In genomic region chr7:126746066-126746465, GRCm38 (mm10) we compare ENCODE assay signal across 13 mouse cellular contexts. TPM values are rescaled to one million over a fixed set of nuclear protein-coding genes. Genes with fewer than 3 reads are reported as not detected.
DNase-seq lines count a peak whose midpoint lies in the region; ATAC-seq and TF ChIP-seq lines count a peak whose summit lies in the region.
"Had no signal": no experiment of that assay in that cellular context is flagged by ENCODE, and none has a peak within 500 bp of the region (broad histone marks: within the 10 kb centered on the region; RNA-seq: fewer than 3 reads in every experiment).

No protein-coding gene starts in this region.

- peak overlapping the region; percentile 83 for H3K27ac ChIP-seq in intestine, embryonic 16.5 days (ENCODE audit: low read length)
- peak overlapping the region; percentile 99 for H3K27ac ChIP-seq in macrophage
- H3K27ac ChIP-seq in thymus, adult 2 months (ENCODE audit: control insufficient read depth, insufficient read depth, low read length): no peak overlapping the region
- H3K27ac ChIP-seq: hindbrain, postnatal 0 days; midbrain, embryonic 10.5 days; neural tube, embryonic 13.5 days had no signal

- WGBS in intestine, embryonic 16.5 days: 85% methylated on average over 12 of the region's 12 CpGs
- 5% methylated on average over 12 of the region's 12 CpGs for WGBS in macrophage (ENCODE audit: missing documents)
- 69% methylated on average over 12 of the region's 12 CpGs for WGBS in thymus, adult 2 months

- peak overlapping the region; percentile 44 for H3K9ac ChIP-seq in intestine, embryonic 16.5 days (ENCODE audit: low read depth, low read length)
- H3K9ac ChIP-seq: heart, embryonic 12.5 days; neural tube, embryonic 13.5 days had no signal

- ATAC-seq in intestine, embryonic 16.5 days: no peak
- ATAC-seq in erythroid progenitor cell, adult 5-6 weeks (replicated peaks; ENCODE audit: low FRiP score, poor library complexity, severe bottlenecking): no peak
- ATAC-seq: hindbrain, postnatal 0 days had no signal

- TF ChIP-seq CTCF in thymus, adult 2 months (IDR thresholded peaks at IDR 0.05; ENCODE audit: borderline replicate concordance, control insufficient read depth, extremely low read depth, insufficient read depth, low read length, poor library complexity): no peak

- peak; percentile 45 to 64 for DNase-seq in spleen, postnatal 36 days (ENCODE audit: low spot score in 2 of 2)
- no peak for DNase-seq in spleen, adult 12 weeks (ENCODE audit: low spot score)
- DNase-seq in ovary, postnatal 36 days (ENCODE audit: low spot score): no peak
- no peak for DNase-seq in thymus, adult 2 months
- DNase-seq: right cerebral cortex, postnatal 4 days had no signal

- H3K36me3 ChIP-seq in intestine, embryonic 16.5 days (ENCODE audit: control insufficient read depth, insufficient read depth, low read length): no peaks in the 10 kb centered on the region
- H3K36me3 ChIP-seq in macrophage (ENCODE audit: inconsistent target): no peaks in the 10 kb centered on the region
- no peaks in the 10 kb centered on the region for H3K36me3 ChIP-seq in thymus, adult 2 months (ENCODE audit: control insufficient read depth, insufficient read depth, low read length)
- H3K36me3 ChIP-seq: G1E; heart, embryonic 12.5 days; midbrain, embryonic 10.5 days; neural tube, embryonic 13.5 days had no signal

- H3K4me2 ChIP-seq in intestine, embryonic 16.5 days (ENCODE audit: low read depth, low read length): peak overlapping the region; percentile 27
- H3K4me2 ChIP-seq: heart, embryonic 12.5 days; neural tube, embryonic 13.5 days had no signal

- H3K4me1 ChIP-seq in intestine, embryonic 16.5 days (ENCODE audit: control insufficient read depth, insufficient read depth, low read length): peaks cover 6% of the 10 kb centered on the region; the same call in 1 of the 2 replicates
- peaks cover 5% of the 10 kb centered on the region; the same call in 1 of the 2 replicates for H3K4me1 ChIP-seq in thymus, adult 2 months (replicated peaks; ENCODE audit: control insufficient read depth, insufficient read depth, low read length)
- H3K4me1 ChIP-seq: heart, embryonic 12.5 days; neural tube, embryonic 13.5 days had no signal

- no peaks in the 10 kb centered on the region; the same call in 1 of the 2 replicates for H3K79me2 ChIP-seq in macrophage (ENCODE audit: inconsistent target)

- no peaks in the 10 kb centered on the region for H3K9me3 ChIP-seq in intestine, embryonic 16.5 days (ENCODE audit: control insufficient read depth, low read length)
- H3K9me3 ChIP-seq: G1E; heart, embryonic 12.5 days; midbrain, embryonic 10.5 days; neural tube, embryonic 13.5 days had no signal

- no peaks in the 10 kb centered on the region for H3K27me3 ChIP-seq in intestine, embryonic 16.5 days (replicated peaks; ENCODE audit: control insufficient read depth, insufficient read depth, low read length)
- H3K27me3 ChIP-seq in thymus, adult 2 months (ENCODE audit: control insufficient read depth, insufficient read depth, low read length): no peaks in the 10 kb centered on the region
- H3K27me3 ChIP-seq: heart, embryonic 12.5 days; neural tube, embryonic 13.5 days had no signal

- peak overlapping the region; percentile 31 for H3K4me3 ChIP-seq in intestine, embryonic 16.5 days (ENCODE audit: low read length)
- peak overlapping the region; percentile 36 for H3K4me3 ChIP-seq in macrophage (ENCODE audit: inconsistent target)
- no peak overlapping the region for H3K4me3 ChIP-seq in thymus, adult 2 months (ENCODE audit: control insufficient read depth, insufficient read depth, low read length)
- H3K4me3 ChIP-seq: heart, embryonic 12.5 days; midbrain, embryonic 10.5 days; neural tube, embryonic 13.5 days had no signal

- TF ChIP-seq POLR2A in thymus, adult 2 months (IDR thresholded peaks at IDR 0.05; ENCODE audit: control insufficient read depth, extremely low read depth, insufficient read depth, low read length, poor library complexity): no peak

RNA-seq across cellular contexts. Expression of gene Mapk3, which starts 13.3 kb away (rescaled TPM):
- 122 and 126 TPM in 2 replicates for polyA plus RNA-seq in intestine, embryonic 16.5 days (2015; fragmentation: Nextera tagmentation; extraction: Ambion mirVana)
- total RNA-seq in macrophage (2018; cell fraction: chromatin; rRNA removed): 10 to 100 TPM; 14.2 to 69.2 (median 35.5) TPM
- total RNA-seq in macrophage (2018; cell fraction: cytosol; rRNA removed): 100 to 1,000 TPM; 111 to 204 (median 139) TPM
- 100 to 1,000 TPM in 3 of 26 experiments, 10 to 100 TPM in 23; 34.8 to 107 (median 61.2) TPM for total RNA-seq in macrophage (2018; cell fraction: nucleus; rRNA removed)
- polyA plus RNA-seq in macrophage (2018): 129 to 232 TPM (median 188 TPM) in 3 replicates
- polyA plus RNA-seq in thymus, adult 2 months (2012; rRNA removed): 130 and 131 TPM in 2 replicates
- total RNA-seq in erythroid progenitor cell, adult 5-6 weeks (2015; ENCODE audit: low replicate concordance): 46.5 and 49.0 TPM in 2 replicates
- 18.6 and 19.3 TPM in 2 replicates for total RNA-seq in erythroid progenitor cell, adult 5-6 weeks (2017; ENCODE audit: low replicate concordance)

RNA-seq across cellular contexts. Expression of gene Gdpd3, which starts 20.1 kb away (rescaled TPM):
- polyA plus RNA-seq in intestine, embryonic 16.5 days (2015; fragmentation: Nextera tagmentation; extraction: Ambion mirVana): 1.4 and 2.1 TPM in 2 replicates
- total RNA-seq in macrophage (2018; cell fraction: chromatin; rRNA removed): 10 to 100 TPM in 18 of 26 experiments, 1 to 10 TPM in 8; 5.4 to 34.4 (median 12.1) TPM
- total RNA-seq in macrophage (2018; cell fraction: cytosol; rRNA removed): 1 to 10 TPM in 25 of 26 experiments, under 1 TPM in 1; 0.89 to 4.3 (median 2.2) TPM
- total RNA-seq in macrophage (2018; cell fraction: nucleus; rRNA removed): 10 to 100 TPM in 9 of 26 experiments, 1 to 10 TPM in 17; 2.0 to 29.7 (median 7.8) TPM
- polyA plus RNA-seq in macrophage (2018): 1.9 to 3.3 TPM (median 2.6 TPM) in 3 replicates
- polyA plus RNA-seq in thymus, adult 2 months (2012; rRNA removed): 15.7 and 106 TPM in 2 replicates
- 9.2 and 11.9 TPM in 2 replicates for total RNA-seq in erythroid progenitor cell, adult 5-6 weeks (2015; ENCODE audit: low replicate concordance)
- 8.1 TPM in 1 of 2 replicates, not detected in the other for total RNA-seq in erythroid progenitor cell, adult 5-6 weeks (2017; ENCODE audit: low replicate concordance)

RNA-seq across cellular contexts. Expression of gene Ypel3, which starts 30.7 kb away (rescaled TPM):
- polyA plus RNA-seq in intestine, embryonic 16.5 days (2015; fragmentation: Nextera tagmentation; extraction: Ambion mirVana): 59.5 and 61.5 TPM in 2 replicates
- total RNA-seq in macrophage (2018; cell fraction: chromatin; rRNA removed): 100 to 1,000 TPM in 8 of 26 experiments, 10 to 100 TPM in 18; 14.8 to 230 (median 79.5) TPM
- 100 to 1,000 TPM in 12 of 26 experiments, 10 to 100 TPM in 14; 32.4 to 175 (median 76.1) TPM for total RNA-seq in macrophage (2018; cell fraction: cytosol; rRNA removed)
- 100 to 1,000 TPM in 8 of 26 experiments, 10 to 100 TPM in 18; 23.9 to 225 (median 71.2) TPM for total RNA-seq in macrophage (2018; cell fraction: nucleus; rRNA removed)
- polyA plus RNA-seq in macrophage (2018): 40.6 to 227 TPM (median 90.3 TPM) in 3 replicates
- 622 and 685 TPM in 2 replicates for polyA plus RNA-seq in thymus, adult 2 months (2012; rRNA removed)
- 182 and 256 TPM in 2 replicates for total RNA-seq in erythroid progenitor cell, adult 5-6 weeks (2015; ENCODE audit: low replicate concordance)
- total RNA-seq in erythroid progenitor cell, adult 5-6 weeks (2017; ENCODE audit: low replicate concordance): 61.6 and 74.1 TPM in 2 replicates

RNA-seq across cellular contexts. Expression of gene Tbx6, which starts 35.2 kb away (rescaled TPM):
- 0.36 and 0.37 TPM in 2 replicates for polyA plus RNA-seq in intestine, embryonic 16.5 days (2015; fragmentation: Nextera tagmentation; extraction: Ambion mirVana)
- 1 to 10 TPM in 12 of 26 experiments, under 1 TPM in 7, not detected in 7; 0.45 to 3.9 (median 1.1) TPM for total RNA-seq in macrophage (2018; cell fraction: chromatin; rRNA removed)
- under 1 TPM in 15 of 26 experiments, not detected in 11; 0.05 to 0.39 (median 0.15) TPM for total RNA-seq in macrophage (2018; cell fraction: cytosol; rRNA removed)
- total RNA-seq in macrophage (2018; cell fraction: nucleus; rRNA removed): 1 to 10 TPM in 11 of 26 experiments, under 1 TPM in 14, not detected in 1; 0.23 to 6.2 (median 0.81) TPM
- 0.19 to 0.25 TPM in 2 of 3 replicates, not detected in the other for polyA plus RNA-seq in macrophage (2018)
- polyA plus RNA-seq in thymus, adult 2 months (2012; rRNA removed): 25.0 and 37.9 TPM in 2 replicates
- total RNA-seq in erythroid progenitor cell, adult 5-6 weeks (2015; ENCODE audit: low replicate concordance): 2.1 and 4.3 TPM in 2 replicates
- total RNA-seq in erythroid progenitor cell, adult 5-6 weeks (2017; ENCODE audit: low replicate concordance): 2.6 and 2.7 TPM in 2 replicates

RNA-seq across cellular contexts. Expression of gene Coro1a, which starts 38.5 kb away (rescaled TPM):
- polyA plus RNA-seq in intestine, embryonic 16.5 days (2015; fragmentation: Nextera tagmentation; extraction: Ambion mirVana): 38.0 and 38.7 TPM in 2 replicates
- 100 to 1,000 TPM in 24 of 26 experiments, 10 to 100 TPM in 2; 41.0 to 569 (median 277) TPM for total RNA-seq in macrophage (2018; cell fraction: chromatin; rRNA removed)
- 100 to 1,000 TPM; 120 to 264 (median 176) TPM for total RNA-seq in macrophage (2018; cell fraction: cytosol; rRNA removed)
- 100 to 1,000 TPM; 109 to 332 (median 183) TPM for total RNA-seq in macrophage (2018; cell fraction: nucleus; rRNA removed)
- polyA plus RNA-seq in macrophage (2018): 69.4 to 223 TPM (median 209 TPM) in 3 replicates
- polyA plus RNA-seq in thymus, adult 2 months (2012; rRNA removed): 2,939 and 3,162 TPM in 2 replicates
- 103 and 171 TPM in 2 replicates for total RNA-seq in erythroid progenitor cell, adult 5-6 weeks (2015; ENCODE audit: low replicate concordance)
- 101 and 106 TPM in 2 replicates for total RNA-seq in erythroid progenitor cell, adult 5-6 weeks (2017; ENCODE audit: low replicate concordance)

Comparison
In these comparisons a context has a peak if more than half of its experiments do, and no peak if none do; other contexts are left out.
1. DNase-seq: peak in spleen, postnatal 36 days (2 of 2); none in spleen, adult 12 weeks (single experiment), ovary, postnatal 36 days (single experiment) and thymus, adult 2 months (single experiment).